In the genomic region with DNA sequence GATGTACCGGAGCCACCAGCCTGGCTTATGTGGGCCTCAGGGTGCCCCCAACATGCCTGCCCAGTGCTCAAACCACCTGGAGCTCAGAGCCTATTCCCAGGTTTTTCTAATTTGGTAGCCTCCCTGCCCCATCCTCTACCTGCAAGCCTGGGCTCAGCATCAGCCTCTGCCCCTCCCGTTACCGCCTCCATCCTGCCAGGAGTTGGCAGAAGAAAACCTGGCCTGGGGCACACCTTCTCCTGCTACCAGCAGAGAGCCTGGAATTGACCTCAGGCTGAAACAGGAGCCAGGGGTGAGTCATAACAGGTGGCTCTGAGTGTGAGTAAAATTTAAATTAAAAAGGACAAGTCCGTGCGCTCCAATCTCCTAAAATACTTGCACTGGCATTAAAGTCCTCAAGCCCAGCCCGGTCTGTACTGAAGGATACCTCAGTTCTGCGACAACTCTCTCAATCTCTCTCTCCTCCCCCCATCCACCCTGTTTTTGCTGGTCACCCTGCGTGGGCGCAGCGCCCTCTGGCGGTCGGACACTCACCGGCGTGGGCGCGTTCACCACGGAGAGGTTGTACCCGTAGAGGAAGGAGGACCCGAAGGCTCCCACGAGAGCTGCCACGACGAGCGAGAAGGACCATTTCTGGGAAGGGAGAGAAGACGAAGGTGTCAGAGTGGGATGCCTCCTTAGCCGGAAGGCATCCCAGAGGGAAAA, we compare ENCODE assay signal across 7 mouse cellular contexts. TPM values are rescaled to one million over a fixed set of nuclear protein-coding genes. Genes with fewer than 3 reads are reported as not detected.
DNase-seq lines count a peak whose midpoint lies in the region; ATAC-seq lines count a peak whose summit lies in the region.

No protein-coding gene starts in this region.

- ATAC-seq in liver, embryonic 11.5 days (replicated peaks; ENCODE audit: low FRiP score), result no peak
- ATAC-seq in forebrain, embryonic 12.5 days (ENCODE audit: low FRiP score), result no peak

- H3K9me3 ChIP-seq in liver, embryonic 11.5 days (ENCODE audit: control insufficient read depth, low read length), result no peaks in the 10 kb centered on the region
- no peaks in the 10 kb centered on the region for H3K9me3 ChIP-seq in forebrain, embryonic 12.5 days

- peak; percentile 44 for DNase-seq in liver
- no peak for DNase-seq in liver, embryonic 11.5 days (ENCODE audit: low spot score)
- peak; percentile 71 for DNase-seq in adrenal gland, postnatal 14 days
- DNase-seq in cerebellum, postnatal 25 days, result peak; percentile 85 to 92
- DNase-seq in layer of hippocampus, postnatal 25 days (ENCODE audit: extremely low spot score in 1 of 2, low spot score in 1 of 2), result peak; percentile 65 to 77
- peak; percentile 61 for DNase-seq in right cerebral cortex, postnatal 25 days

- no peak overlapping the region for H3K9ac ChIP-seq in liver, embryonic 11.5 days (ENCODE audit: low read depth, low read length)
- H3K9ac ChIP-seq in forebrain, embryonic 12.5 days, result no peak overlapping the region

- H3K4me2 ChIP-seq in liver, embryonic 11.5 days, result no peak overlapping the region
- H3K4me2 ChIP-seq in forebrain, embryonic 12.5 days, result no peak overlapping the region

- H3K36me3 ChIP-seq in liver, embryonic 11.5 days (ENCODE audit: control insufficient read depth, insufficient read depth, low read length), result no peaks in the 10 kb centered on the region
- no peaks in the 10 kb centered on the region for H3K36me3 ChIP-seq in forebrain, embryonic 12.5 days (replicated peaks)

- H3K4me1 ChIP-seq in liver, embryonic 11.5 days (replicated peaks; ENCODE audit: control insufficient read depth, insufficient read depth, low read length), result peaks cover 21% of the 10 kb centered on the region
- H3K4me1 ChIP-seq in forebrain, embryonic 12.5 days, result peaks cover 13% of the 10 kb centered on the region

- WGBS in liver, embryonic 11.5 days, result 83% methylated on average over 25 of the region's 25 CpGs
- WGBS in forebrain, embryonic 12.5 days, result 89% methylated on average over 25 of the region's 25 CpGs

- no peak overlapping the region for H3K4me3 ChIP-seq in liver, embryonic 11.5 days (ENCODE audit: low read depth, low read length)
- H3K4me3 ChIP-seq in forebrain, embryonic 12.5 days (replicated peaks), result no peak overlapping the region

- no peak overlapping the region for H3K27ac ChIP-seq in liver, embryonic 11.5 days (ENCODE audit: low read depth, low read length)
- H3K27ac ChIP-seq in forebrain, embryonic 12.5 days, result no peak overlapping the region

- H3K27me3 ChIP-seq in liver, embryonic 11.5 days (replicated peaks; ENCODE audit: control insufficient read depth, insufficient read depth, low read length), result no peaks in the 10 kb centered on the region
- no peaks in the 10 kb centered on the region; the same call in 1 of the 2 replicates for H3K27me3 ChIP-seq in forebrain, embryonic 12.5 days

RNA-seq across cellular contexts. Expression of gene Slc2a9, which starts 25.9 kb away (rescaled TPM):
- 0.60 and 1.8 TPM in 2 replicates for polyA plus RNA-seq in liver, embryonic 11.5 days (2014; fragmentation: Nextera tagmentation; extraction: Ambion mirVana)
- 2.7 and 5.9 TPM in 2 replicates for total RNA-seq in adrenal gland, postnatal 14 days (2021)
- total RNA-seq in layer of hippocampus, postnatal 25 days (2021), result 1 to 10 TPM; 1.8 to 1.9 TPM
- polyA plus RNA-seq in forebrain, embryonic 12.5 days (2016; fragmentation: Nextera tagmentation; extraction: Ambion mirVana), result 0.14 and 0.29 TPM in 2 replicates
